Mouse (Mus musculus): ENCODE measurements at regions not wholly inside any gene's neighbourhood (a gene's known extent, or its start where the extent isn't known, plus 50 kb on each side); places are given as distances from the start of the nearest gene placed in this dataset.
A peak's percentile ranks its signal among the peaks of the same experiment; 100 is the strongest.
"Not testable (repeated sequence)": the region's sequence is repeated elsewhere in the genome, so short reads cannot be mapped to it uniquely, and the experiment has no call there.

- intact Hi-C loops (cut with DNase I), result loop anchor here (5.0 kb wide), 1 partner anchor 95 kb away; no protein-coding TSS in a partner anchor
Observed at GRCm38 (mm10) chr10:86636953-86637376, 68.3 kb downstream of the Hsp90b1 start.

GRCm38 (mm10) chr10:86636515-86636914, 68.8 kb downstream of the Hsp90b1 start:
- intact Hi-C loops (cut with DNase I), result loop anchor here (5.0 kb wide), 1 partner anchor 96 kb away; no protein-coding TSS in a partner anchor
- DNase-seq, result not testable (repeated sequence)

More at GRCm38 (mm10) chr10:86636953-86637376, 68.3 kb downstream of the Hsp90b1 start:
- DNase-seq, result peak; percentile 43 to 53

- DNase-seq; intact Hi-C loops (cut with DNase I): not testable (repeated sequence)
Observed at GRCm38 (mm10) chr10:86626734-86627133, 78.6 kb downstream of the Hsp90b1 start.

GRCm38 (mm10) chr10:86617958-86618664, 87.2 kb downstream of the Hsp90b1 start:
- intact Hi-C loops (cut with DNase I); DNase-seq: not testable (repeated sequence)

- intact Hi-C loops (cut with DNase I); DNase-seq: not testable (repeated sequence)
Observed at GRCm38 (mm10) chr10:86612341-86612740, 93.0 kb downstream of the Hsp90b1 start.

- DNase-seq; intact Hi-C loops (cut with DNase I): not testable (repeated sequence)
Observed at GRCm38 (mm10) chr10:86610027-86610426, 95.3 kb downstream of the Hsp90b1 start.

- intact Hi-C loops (cut with DNase I); DNase-seq: not testable (repeated sequence)
Observed at GRCm38 (mm10) chr10:86600843-86601242, 102.1 kb upstream of the Syn3 start.

- intact Hi-C loops (cut with DNase I); DNase-seq: not testable (repeated sequence)
Observed at GRCm38 (mm10) chr10:86599991-86600390, 101.3 kb upstream of the Syn3 start.

- intact Hi-C loops (cut with DNase I); DNase-seq: not testable (repeated sequence)
Observed at GRCm38 (mm10) chr10:86590211-86590610, 91.5 kb upstream of the Syn3 start.

- DNase-seq; intact Hi-C loops (cut with DNase I): not testable (repeated sequence)
Observed at GRCm38 (mm10) chr10:86566875-86567274, 68.2 kb upstream of the Syn3 start.

GRCm38 (mm10) chr10:86555843-86556242, 57.1 kb upstream of the Syn3 start:
- intact Hi-C loops (cut with DNase I), result no loop called here
- DNase-seq, result no peak

Measured in gastrocnemius, postnatal 36 days (tissue).